Mouse (Mus musculus) lung, adult 2 months (tissue): ENCODE data around the gene Ostm1. TPM values are rescaled to one million over a fixed set of nuclear protein-coding genes. Genes with fewer than 3 reads are reported as not detected.

ENCODE experiments used
- DNase-seq: peaks from one replicate; pipeline ENCODE4 v3.0.0; 2022
- H3K4me1 ChIP-seq: fragments of 200-500 bp; 2 replicates; pipeline ENCODE4 v1.6.1; 2011; ENCODE audit warnings: low read length; ENCODE audit not compliant: control insufficient read depth, insufficient read depth
- H3K4me3 ChIP-seq: fragments of 200-500 bp; replicated peaks from 2 replicates; pipeline ENCODE3; 2011; ENCODE audit warnings: low read depth, mild to moderate bottlenecking, control low read depth, low read length; ENCODE audit errors: extremely low read depth
- CTCF ChIP-seq: fragments of 200-500 bp; IDR thresholded peaks from 2 replicates; pipeline ENCODE4 v1.5.1; 2011; ENCODE audit warnings: mild to moderate bottlenecking, low read length, control low read depth; ENCODE audit not compliant: insufficient read depth
- POLR2A ChIP-seq: fragments of 200-500 bp; IDR thresholded peaks from 2 replicates; pipeline ENCODE4 v1.6.1; 2011; ENCODE audit warnings: low read depth, mild to moderate bottlenecking, control low read depth, low read length, borderline replicate concordance; ENCODE audit errors: extremely low read depth
- WGBS: fragments of 180-500 bp; shearing (Covaris S2); methylation state at CpG from one replicate; pipeline ENCODE4 v1.1.7; 2018; 5-methylcytosine and 5-hydroxymethylcytosine counted together
- polyA plus RNA-seq: library from polyadenylated mRNA; depleted of rRNA; stranded (reverse); fragments of >200 nt; gene quantifications from 2 replicates; pipeline ENCODE4 v1.2.3, GENCODE M21; 2012

Ostm1 gene
- polyA plus RNA-seq, 1 experiment: 20.6 TPM

DNA sequence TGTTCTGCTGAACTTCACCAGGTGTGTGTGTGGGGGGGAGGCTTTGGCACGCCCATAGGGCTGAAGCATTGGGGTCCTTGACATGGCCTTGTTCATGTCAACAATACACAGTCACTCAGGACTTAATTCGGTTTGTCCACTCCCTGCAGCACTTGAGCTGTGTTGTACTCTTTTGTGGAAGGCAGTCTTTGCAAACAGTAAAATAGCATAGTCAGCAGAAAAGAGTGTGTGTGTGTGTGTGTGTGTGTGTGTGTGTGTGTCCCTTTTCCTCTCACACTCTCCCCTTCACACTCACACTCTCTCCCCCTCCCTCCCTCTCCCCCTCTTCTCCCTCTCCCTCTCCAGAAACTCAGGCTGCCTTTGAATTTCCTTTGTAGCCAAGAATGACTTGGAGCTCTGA, 34.7 kb downstream of the Ostm1 start:
- 32% methylated on average over 2 of the region's 2 CpGs for WGBS
- TF ChIP-seq POLR2A: no peak
- TF ChIP-seq CTCF: no peak
- no peaks in the 10 kb centered on the region for H3K4me1 ChIP-seq

DNA sequence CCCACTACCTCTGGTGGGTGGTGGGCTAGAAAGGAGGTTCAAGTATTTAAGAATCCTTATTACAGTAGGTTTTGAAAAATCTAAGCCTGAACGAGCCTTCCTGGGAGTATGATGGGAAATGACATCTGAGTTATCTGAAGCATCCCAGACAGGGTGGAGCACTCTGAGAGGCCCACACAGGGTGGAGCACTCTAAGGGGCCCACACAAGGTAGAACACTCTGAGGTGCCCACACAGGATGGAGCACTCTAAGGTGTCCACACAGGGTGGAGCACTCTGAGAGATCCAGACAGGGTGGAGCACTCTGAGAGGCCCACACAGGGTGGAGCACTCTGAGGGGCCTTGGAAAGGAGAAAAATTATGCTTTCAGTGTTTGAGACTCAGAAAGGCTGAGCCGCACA, 42.3 kb downstream of the Ostm1 start:
- no peak for DNase-seq
- H3K4me1 ChIP-seq: no peaks in the 10 kb centered on the region
- TF ChIP-seq POLR2A (no peak), CTCF (no peak)
- H3K4me3 ChIP-seq: no peak overlapping the region
- WGBS: 72% methylated on average over 2 of the region's 2 CpGs

More for the DNA sequence above, 34.7 kb downstream of the Ostm1 start:
- H3K4me3 ChIP-seq: no peak overlapping the region
- DNase-seq: no peak

DNA sequence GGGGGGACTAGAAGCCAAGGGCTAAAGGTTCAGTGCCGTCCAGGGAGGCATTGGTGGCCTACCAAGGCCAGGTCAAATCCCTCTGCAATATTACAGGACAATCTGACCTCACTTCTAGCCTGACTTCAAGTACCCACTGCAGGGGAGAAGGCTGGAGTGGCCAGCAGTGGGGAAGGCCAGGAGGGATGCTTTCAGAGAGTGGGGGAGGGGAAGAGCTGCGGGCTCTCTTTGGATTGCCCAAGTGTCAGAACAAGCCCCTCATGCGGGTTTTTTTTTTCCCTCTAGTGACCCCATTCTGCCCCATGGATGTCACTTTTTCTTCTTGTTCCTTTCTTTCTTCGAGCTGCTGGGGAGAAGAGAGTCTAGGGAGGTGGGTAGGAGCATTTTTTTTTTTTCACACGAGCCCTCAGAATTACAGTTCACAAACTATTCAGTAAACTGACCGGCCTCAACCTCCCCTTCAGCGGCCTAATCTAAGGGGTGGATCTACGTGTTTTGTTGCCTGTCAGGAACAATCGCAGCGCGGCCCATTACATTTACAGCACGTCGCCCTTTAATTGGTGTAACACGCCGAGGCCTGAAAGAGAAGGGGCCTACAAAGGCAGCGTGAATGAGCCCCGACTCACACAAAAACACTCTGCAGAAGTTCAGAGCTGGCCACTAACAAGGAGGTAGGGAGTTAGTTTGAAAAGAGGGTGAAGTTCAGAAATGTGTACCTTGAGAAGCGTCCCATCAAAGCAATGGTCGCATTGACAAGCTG, 47.2 kb downstream of the Ostm1 start:
- no peak for DNase-seq
- no peak overlapping the region for H3K4me3 ChIP-seq
- peaks cover 11% of the 10 kb centered on the region; the same call in 1 of the 2 replicates for H3K4me1 ChIP-seq
- WGBS: 15% methylated on average over 19 of the region's 19 CpGs
- TF ChIP-seq CTCF: no peak
- TF ChIP-seq POLR2A: no peak

DNA sequence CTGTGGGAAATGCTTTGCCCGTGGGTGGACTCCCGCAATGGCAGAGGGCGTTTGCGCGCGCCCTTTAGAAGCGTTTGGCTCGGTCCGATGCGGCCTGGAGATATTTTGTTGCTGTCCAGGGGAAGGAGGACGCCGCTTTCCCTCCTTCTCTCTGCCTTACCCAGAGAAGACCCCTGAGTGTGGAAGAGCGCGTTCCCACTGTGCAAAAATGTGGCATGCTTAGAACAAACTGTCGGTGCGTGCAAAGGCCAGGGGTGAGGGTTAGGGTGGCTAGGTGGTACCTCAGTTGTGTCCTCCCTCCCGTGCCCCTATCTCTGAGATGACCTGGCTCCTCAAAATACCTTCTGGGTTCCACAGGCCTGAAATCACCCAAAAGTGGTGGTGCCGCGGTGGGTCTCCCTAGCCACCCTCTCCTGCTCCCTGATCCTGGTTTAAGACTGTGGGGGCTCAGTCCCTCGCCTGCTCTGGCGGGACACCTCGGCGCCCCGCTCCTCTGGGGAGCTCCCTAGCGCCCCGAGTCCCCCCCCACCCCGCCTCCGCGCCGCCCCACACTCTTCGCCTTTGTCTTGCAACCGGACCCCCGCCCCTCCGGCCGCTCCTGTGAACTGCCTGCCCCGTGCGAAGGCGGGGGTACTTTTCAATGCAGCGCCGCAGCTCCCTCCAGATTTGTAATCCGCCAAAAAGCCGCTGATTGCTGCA, 48.3 kb downstream of the Ostm1 start:
- TF ChIP-seq POLR2A (no peak), CTCF (no peak)
- 3% methylated on average over 42 of the region's 42 CpGs for WGBS
- DNase-seq: no peak
- Histone ChIP-seq H3K4me3 (no peak overlapping the region), H3K4me1 (peaks cover 15% of the 10 kb centered on the region; the same call in 1 of the 2 replicates)

DNA sequence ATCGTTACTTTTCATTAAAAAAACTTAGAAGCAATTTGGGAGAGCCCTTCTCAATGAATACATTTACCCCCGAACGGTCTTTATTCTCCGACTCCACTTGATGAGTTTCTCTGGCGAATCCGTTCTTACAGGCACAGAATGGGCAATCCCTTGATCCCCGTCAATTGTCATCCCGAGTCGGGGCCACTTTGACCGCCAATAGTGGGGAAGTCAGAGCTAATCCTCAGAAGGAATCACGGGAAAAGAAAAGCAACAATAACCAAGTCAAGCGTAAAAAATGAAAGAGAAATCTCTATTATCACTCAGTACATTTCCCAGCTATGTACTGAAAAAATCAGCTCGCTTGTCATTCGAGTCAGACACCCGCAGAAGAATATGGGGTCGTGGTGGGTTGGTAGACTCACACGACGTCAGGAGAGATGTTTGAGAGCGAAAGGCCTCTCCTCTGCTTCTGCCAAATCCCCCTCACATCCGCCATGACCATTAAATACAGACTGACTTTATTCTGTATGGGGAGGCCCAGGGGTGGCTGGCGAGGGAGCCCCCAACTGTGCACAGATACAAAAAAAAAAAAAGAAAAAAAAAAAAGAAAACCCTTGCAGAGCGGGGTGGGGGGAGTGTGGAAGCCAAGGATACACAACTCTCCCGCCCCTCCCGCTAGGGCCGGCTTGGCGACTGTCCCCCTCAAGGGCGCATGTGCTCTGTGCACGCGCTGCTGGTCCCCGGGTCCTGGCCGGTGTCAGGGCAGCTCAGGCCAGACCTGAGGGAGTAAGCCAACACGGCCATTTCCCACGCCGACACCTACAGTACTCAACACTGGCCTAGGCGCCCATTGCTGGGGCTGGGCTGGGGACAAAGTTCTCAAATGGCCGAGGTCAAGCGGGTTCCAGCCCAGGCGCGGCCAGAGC, 49.1 kb downstream of the Ostm1 start:
- WGBS: 2% methylated on average over 39 of the region's 39 CpGs
- DNase-seq: peak; percentile 28
- TF ChIP-seq POLR2A: no peak
- TF ChIP-seq CTCF: no peak
- Histone ChIP-seq H3K4me1 (peaks cover 15% of the 10 kb centered on the region; the same call in 1 of the 2 replicates), H3K4me3 (peak overlapping the region; percentile 59)

DNA sequence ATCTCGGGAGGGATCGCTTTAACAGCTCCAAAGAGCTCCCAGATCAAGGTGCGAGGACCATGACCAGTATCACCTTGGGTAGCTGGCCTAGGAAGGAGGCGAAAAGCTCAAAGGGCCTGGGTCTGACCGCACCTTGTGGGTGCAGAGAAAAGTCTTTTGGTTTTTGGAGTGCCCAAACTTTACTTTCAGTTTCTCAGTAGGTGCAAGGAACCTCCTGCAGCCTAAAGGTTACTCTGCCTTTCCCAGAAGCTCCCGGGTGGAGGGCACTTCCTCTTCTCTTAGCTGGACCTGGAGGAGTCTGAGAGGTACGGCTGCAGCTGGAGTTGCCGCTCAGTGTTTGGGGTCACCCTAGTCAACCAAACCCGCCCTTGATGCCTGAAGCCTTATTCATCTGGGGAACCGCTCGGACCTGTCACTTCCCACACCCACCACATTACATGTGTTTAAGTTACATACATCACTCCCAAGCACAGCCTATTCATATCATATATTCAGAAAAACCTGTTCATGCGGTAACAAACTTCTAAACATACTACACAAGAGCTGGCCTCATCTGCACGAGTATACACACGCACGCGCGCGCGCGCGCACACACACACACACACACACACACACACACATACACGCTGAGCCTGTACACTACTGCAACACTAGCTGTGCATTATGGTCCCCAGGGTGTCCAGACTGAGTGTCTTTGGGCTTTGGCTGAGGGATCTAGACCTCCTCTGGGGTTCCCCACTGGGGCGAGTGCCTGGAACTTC, 49.9 kb downstream of the Ostm1 start:
- peak; percentile 28 for DNase-seq
- TF ChIP-seq CTCF: no peak
- TF ChIP-seq POLR2A: no peak

DNA sequence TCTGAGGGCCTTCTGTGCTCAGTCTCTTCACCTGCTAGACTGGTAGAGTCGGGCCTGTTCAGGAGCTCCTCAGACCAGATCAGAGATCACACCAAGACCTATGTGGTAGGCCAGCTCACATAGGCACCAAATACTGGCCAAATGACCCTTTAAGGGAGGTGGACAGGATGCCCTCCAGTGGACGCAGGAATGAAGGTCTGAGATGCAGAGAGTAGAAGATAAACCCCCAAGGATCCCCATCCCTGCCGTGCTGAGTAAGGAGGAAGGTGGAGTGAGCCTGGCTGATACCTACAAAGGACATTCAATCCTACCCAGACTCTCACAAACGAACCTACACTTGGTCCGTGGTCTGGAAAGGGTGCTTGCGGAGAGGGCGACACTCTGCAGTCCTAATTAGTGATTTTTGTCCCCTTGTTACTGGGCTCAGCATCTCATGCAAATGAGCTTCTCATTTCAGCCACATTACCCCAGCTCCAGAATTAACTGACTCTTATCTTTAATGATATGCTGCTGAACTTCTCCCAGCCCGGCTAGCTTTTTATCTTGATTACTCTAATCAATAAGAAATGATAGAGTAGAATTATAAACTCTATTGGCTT, 50.6 kb downstream of the Ostm1 start:
- WGBS: 8% methylated on average over 8 of the region's 8 CpGs
- no peak overlapping the region for H3K4me3 ChIP-seq
- no peak for TF ChIP-seq CTCF
- TF ChIP-seq POLR2A: no peak
- H3K4me1 ChIP-seq: peaks cover 15% of the 10 kb centered on the region; the same call in 1 of the 2 replicates
- DNase-seq: no peak

More for the DNA sequence above, 49.9 kb downstream of the Ostm1 start:
- 9% methylated on average over 23 of the region's 23 CpGs for WGBS
- Histone ChIP-seq H3K4me1 (peaks cover 15% of the 10 kb centered on the region; the same call in 1 of the 2 replicates), H3K4me3 (peak overlapping the region; percentile 59)

DNA sequence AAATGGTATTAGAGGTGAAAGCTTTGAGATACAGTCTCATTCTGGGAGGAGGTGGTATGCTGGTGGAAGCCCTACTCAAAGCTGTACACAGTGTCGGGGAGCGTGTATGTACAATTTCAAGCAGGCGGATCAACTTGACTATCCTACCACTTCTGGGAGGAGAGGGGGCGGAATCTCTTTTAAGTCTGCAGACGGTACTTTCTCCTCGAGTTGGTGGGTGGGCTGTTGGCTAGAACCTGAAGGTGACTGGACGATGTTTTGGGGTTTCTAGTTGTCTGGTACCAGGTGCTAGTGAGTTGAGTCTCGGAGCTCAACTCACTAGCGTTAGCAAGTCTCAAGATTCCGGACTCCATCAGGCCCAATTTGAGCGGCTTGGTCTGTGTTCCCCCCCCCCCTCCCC, 51.4 kb downstream of the Ostm1 start:
- 10% methylated on average over 11 of the region's 11 CpGs for WGBS
- no peak overlapping the region for H3K4me3 ChIP-seq

More for the DNA sequence above, 51.4 kb downstream of the Ostm1 start:
- peaks cover 15% of the 10 kb centered on the region; the same call in 1 of the 2 replicates for H3K4me1 ChIP-seq
- TF ChIP-seq POLR2A: no peak
- no peak for TF ChIP-seq CTCF
- no peak for DNase-seq
